In genomic region chr10:88403021-88403420, GRCm38 (mm10) we compare ENCODE assay signal across 27 mouse cellular contexts. TPM values are rescaled to one million over a fixed set of nuclear protein-coding genes. Genes with fewer than 3 reads are reported as not detected.
"Had no signal": no experiment of that assay in that cellular context is flagged by ENCODE, and none has a peak within 500 bp of the region (broad histone marks: within the 10 kb centered on the region; RNA-seq: fewer than 3 reads in every experiment).

No protein-coding gene starts in this region.

- H3K4me1 ChIP-seq: lung, embryonic 15.5 days; midbrain, embryonic 10.5 days; midbrain, embryonic 12.5 days; neural tube, embryonic 13.5 days; neural tube, embryonic 15.5 days had no signal

- H3K27me3 ChIP-seq: lung, embryonic 15.5 days; midbrain, embryonic 12.5 days; neural tube, embryonic 13.5 days; neural tube, embryonic 15.5 days had no signal

- H3K4me2 ChIP-seq: lung, embryonic 15.5 days; midbrain, embryonic 12.5 days; neural tube, embryonic 13.5 days; neural tube, embryonic 15.5 days had no signal

- ATAC-seq: lung, postnatal 0 days; midbrain, embryonic 16.5 days had no signal

- H3K4me3 ChIP-seq: lung, embryonic 15.5 days; midbrain, embryonic 10.5 days; midbrain, embryonic 12.5 days; myocyte; neural tube, embryonic 13.5 days; neural tube, embryonic 15.5 days had no signal

- H3K27ac ChIP-seq: lung, embryonic 15.5 days; midbrain, embryonic 10.5 days; midbrain, embryonic 12.5 days; neural tube, embryonic 13.5 days; neural tube, embryonic 15.5 days had no signal

- H3K36me3 ChIP-seq: midbrain, embryonic 12.5 days had no signal

- H3K9ac ChIP-seq: lung, embryonic 15.5 days; midbrain, embryonic 12.5 days; neural tube, embryonic 13.5 days; neural tube, embryonic 15.5 days had no signal

- H3K9me3 ChIP-seq: lung, embryonic 15.5 days; midbrain, embryonic 10.5 days; midbrain, embryonic 12.5 days; neural tube, embryonic 13.5 days; neural tube, embryonic 15.5 days had no signal

- DNase-seq: lung, adult 2 months; lung, postnatal 14 days; lung, postnatal 36 days; midbrain, embryonic 14.5 days; retina, postnatal 1 day; right cerebral cortex, adult 18-20 months; right cerebral cortex, postnatal 25 days; right cerebral cortex, postnatal 4 days; spleen, adult 18-20 months; thymus, adult 18-20 months; thymus, postnatal 14 days; thymus, postnatal 36 days had no signal

RNA-seq across cellular contexts. Expression of gene Sycp3, which starts 56.3 kb away (rescaled TPM):
- total RNA-seq: megakaryocyte progenitor cell, adult 5-6 weeks had no signal
- polyA plus RNA-seq: liver, embryonic 16.5 days; lung, adult 2 months; lung, postnatal 0 days; macrophage; midbrain, embryonic 12.5 days; myocyte; neural tube, embryonic 11.5 days; neural tube, embryonic 13.5 days; neural tube, embryonic 15.5 days; small intestine, adult 2 months; stomach, embryonic 14.5 days; stomach, embryonic 16.5 days had no signal
